Mouse (Mus musculus): Measurements from ENCODE around the gene Wtap.

GRCm38 (mm10) chr17:12994069-12994468, at the start of gene Wtap:
- TF ChIP-seq POLR2A (IDR thresholded peaks at IDR 0.05; ENCODE audit: control insufficient read depth in 1 of 2, insufficient read depth in 1 of 2, low read depth in 1 of 2, low read length in 2 of 2, poor library complexity in 1 of 2) (no peak), JUND (IDR thresholded peaks at IDR 0.05; ENCODE audit: low read depth, low read length) (no peak), ZNF384 (IDR thresholded peaks at IDR 0.05; ENCODE audit: low read depth, low read length) (no peak), NELFE (IDR thresholded peaks at IDR 0.05; ENCODE audit: low read depth, low read length) (no peak), MAFK (IDR thresholded peaks at IDR 0.05; ENCODE audit: borderline replicate concordance, low read depth, low read length) (no peak)

Measured in MEL (cell line).